Mouse (Mus musculus) duodenum, adult 2 months (tissue): ENCODE measurements around the gene Faiml. TPM values are rescaled to one million over a fixed set of nuclear protein-coding genes. Genes with fewer than 3 reads are reported as not detected.

Source experiments
- polyA plus RNA-seq: library from polyadenylated mRNA; depleted of rRNA; stranded (reverse); fragments of >200 nt; gene quantifications from 2 replicates; pipeline ENCODE4 v1.2.3, GENCODE M21; 2012; ENCODE audit warnings: low replicate concordance; rRNA removed

Gene Faiml
- polyA plus RNA-seq: not detected in 2 replicates

GRCm38 (mm10) chr9:99237139-99237538, at the start of gene Faiml:
Gene Faiml (minus strand): TSS chr9:99237239.

DNA sequence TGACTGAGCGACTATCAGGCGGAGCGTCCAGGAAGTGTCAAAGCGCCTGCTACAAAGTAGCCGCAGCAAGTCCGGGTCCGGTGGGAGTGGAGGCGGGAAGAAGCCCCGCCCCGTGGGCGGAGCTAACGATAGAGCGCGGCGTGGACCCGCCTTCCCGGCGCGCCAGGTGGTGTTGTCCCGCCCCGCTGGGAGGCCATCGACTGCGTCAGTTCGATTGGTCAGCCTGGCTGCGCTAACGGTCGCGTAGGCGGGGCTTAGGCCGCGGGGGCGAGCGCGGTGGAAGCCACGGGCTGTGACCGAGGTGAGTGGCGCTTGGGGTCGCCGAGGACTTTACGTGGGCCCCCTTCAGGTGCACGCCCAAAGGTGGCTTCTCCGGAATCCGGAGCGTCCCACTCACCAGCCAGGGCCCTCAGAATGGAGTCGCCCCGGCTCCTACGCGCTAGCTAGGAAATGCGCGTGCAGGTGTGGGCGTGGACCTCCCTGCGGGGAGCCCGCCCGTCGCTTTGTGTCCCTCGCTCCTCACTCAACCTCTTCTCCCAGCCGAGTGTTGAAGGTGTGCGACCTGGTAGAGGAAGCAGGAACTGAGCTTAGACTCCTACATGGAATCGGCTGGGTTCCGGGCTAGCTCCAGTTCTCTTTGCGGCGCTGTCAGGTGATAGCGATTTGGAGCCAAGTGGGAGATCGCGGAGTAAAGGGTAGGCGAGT, 6.3 kb upstream of the Faiml start, which contains the start of gene Cep70:
Gene Cep70 (plus strand): TSS at position 178 of the 705 bp plus-strand sequence.

Other genes starting within 250 kb of the Faiml start
- gene Gm1123, start 201.5 kb downstream of the Faiml start, polyA plus RNA-seq: 64.1 and 85.8 TPM in 2 replicates
- gene Pik3cb, start 96.6 kb downstream of the Faiml start, polyA plus RNA-seq: 0.93 and 1.5 TPM in 2 replicates
- 0.29 and 0.81 TPM in 2 replicates for gene Cep70, start 6.1 kb upstream of the Faiml start, polyA plus RNA-seq
- gene Esyt3, start 121.3 kb upstream of the Faiml start, polyA plus RNA-seq: 0.06 and 0.14 TPM in 2 replicates
- gene Mras, start 200.1 kb upstream of the Faiml start, polyA plus RNA-seq: 3.2 and 3.7 TPM in 2 replicates
- 0.60 TPM in 1 of 2 replicates, not detected in the other for gene Nme9, start 214.2 kb upstream of the Faiml start, polyA plus RNA-seq